Mouse (Mus musculus) heart, postnatal 0 days (tissue): ENCODE measurements around the gene Alox12b. TPM values are rescaled to one million over a fixed set of nuclear protein-coding genes. Genes with fewer than 3 reads are reported as not detected.

ENCODE experiments used
- ATAC-seq: fragments of 200-750 bp; cut with Nextera tagmentation; 2 replicates; pipeline ENCODE4 v1.8.0; 2017; ENCODE audit warnings: low read depth, moderate number of reproducible peaks, moderate library complexity; ENCODE audit not compliant: insufficient read depth
- DNase-seq: peaks from one replicate; pipeline ENCODE4 v3.0.0-alpha.2; 2016; ENCODE audit warnings: low spot score
- H3K27ac ChIP-seq: fragments of 300-500 bp; sonication (generic); 2 replicates; pipeline ENCODE4 v1.5.1; 2014; ENCODE audit warnings: low read depth, mild to moderate bottlenecking
- H3K27me3 ChIP-seq: fragments of 300-500 bp; sonication (generic); 2 replicates; pipeline ENCODE4 v1.6.1; 2014; ENCODE audit warnings: low read length, mixed read lengths; ENCODE audit not compliant: control insufficient read depth, insufficient read depth
- H3K36me3 ChIP-seq: fragments of 300-500 bp; sonication (generic); replicated peaks from 2 replicates; pipeline ENCODE4 v1.6.1; 2014; ENCODE audit warnings: low read length, mixed read lengths; ENCODE audit not compliant: control insufficient read depth, insufficient read depth
- H3K4me1 ChIP-seq: fragments of 300-500 bp; sonication (generic); 2 replicates; pipeline ENCODE4 v1.6.1; 2014; ENCODE audit warnings: antibody characterized with exemption; ENCODE audit not compliant: control insufficient read depth, insufficient read depth
- H3K4me2 ChIP-seq: fragments of 300-500 bp; sonication (generic); 2 replicates; pipeline ENCODE4 v1.6.1; 2014; ENCODE audit warnings: low read depth, mild to moderate bottlenecking, low read length, moderate library complexity
- H3K4me3 ChIP-seq: fragments of 300-500 bp; sonication (generic); 2 replicates; pipeline ENCODE4 v1.5.1; 2014; ENCODE audit warnings: low read depth, low read length
- H3K9ac ChIP-seq: fragments of 300-500 bp; sonication (generic); replicated peaks from 2 replicates; pipeline ENCODE4 v1.6.1; 2014; ENCODE audit warnings: low read depth, low read length, mixed read lengths
- H3K9me3 ChIP-seq: fragments of 300-500 bp; sonication (generic); replicated peaks from 2 replicates; pipeline ENCODE4 v1.6.1; 2016; ENCODE audit warnings: low read length; ENCODE audit not compliant: control insufficient read depth
- CTCF ChIP-seq: IDR thresholded peaks from 2 replicates; pipeline ENCODE4 v1.5.1; 2016; ENCODE audit warnings: antibody characterized with exemption, control low read depth, low read depth
- EP300 ChIP-seq: IDR thresholded peaks from 2 replicates; pipeline ENCODE4 v1.6.1; 2016; ENCODE audit warnings: antibody characterized with exemption, low read depth
- WGBS: fragments of 180-500 bp; shearing (Covaris S2); extraction: QIAGEN DNeasy Blood & Tissue Kit; methylation state at CpG from one replicate; pipeline ENCODE4 v1.1.7; 2014; 5-methylcytosine and 5-hydroxymethylcytosine counted together
- polyA plus RNA-seq: library from polyadenylated mRNA; unstranded; fragments of >200 nt; fragmentation: Nextera tagmentation; extraction: Ambion mirVana; gene quantifications from 2 replicates; pipeline ENCODE4 v1.2.1, GENCODE M21; 2015
- total RNA-seq: library from RNA; depleted of rRNA; stranded (reverse); fragments of >200 nt; gene quantifications from 2 replicates; pipeline ENCODE4 v1.2.3, GENCODE M21; 2014; ENCODE audit warnings: low replicate concordance

The Alox12b gene
- total and polyA plus RNA-seq, 2 experiments from 2014 or later: not detected

- H3K9ac ChIP-seq: no peak overlapping the region
- 75% methylated on average over 3 of the region's 3 CpGs for WGBS
- no peak overlapping the region for H3K4me3 ChIP-seq
- no peaks in the 10 kb centered on the region for H3K9me3 ChIP-seq
- DNase-seq (no peak), ATAC-seq (no peak)
- TF ChIP-seq EP300 (no peak), CTCF (no peak)
- H3K4me1 ChIP-seq: no peaks in the 10 kb centered on the region
- H3K27ac ChIP-seq: no peak overlapping the region
- H3K36me3 ChIP-seq: no peaks in the 10 kb centered on the region
- no peaks in the 10 kb centered on the region for H3K27me3 ChIP-seq
- no peak overlapping the region for H3K4me2 ChIP-seq
Observed at GRCm38 (mm10) chr11:69178525-69178924, 21.7 kb downstream of the Alox12b start.

- Histone ChIP-seq H3K36me3 (no peaks in the 10 kb centered on the region), H3K27me3 (no peaks in the 10 kb centered on the region), H3K27ac (no peak overlapping the region), H3K9ac (no peak overlapping the region), H3K4me2 (no peak overlapping the region), H3K4me3 (no peak overlapping the region), H3K9me3 (no peaks in the 10 kb centered on the region), H3K4me1 (no peaks in the 10 kb centered on the region)
- no peak for TF ChIP-seq CTCF
- no peak for TF ChIP-seq EP300
- DNase-seq (no peak), ATAC-seq (no peak)
- 33% methylated on average over 3 of the region's 3 CpGs for WGBS
Observed at GRCm38 (mm10) chr11:69179512-69179911, 22.7 kb downstream of the Alox12b start.

GRCm38 (mm10) chr11:69180120-69180519 lies 23.3 kb downstream of the Alox12b start:
- WGBS: 82% methylated on average over 4 of the region's 4 CpGs
- ATAC-seq: no peak
- no peak overlapping the region for H3K4me3 ChIP-seq
- no peaks in the 10 kb centered on the region for H3K9me3 ChIP-seq
- no peak overlapping the region for H3K9ac ChIP-seq
- no peaks in the 10 kb centered on the region for H3K36me3 ChIP-seq
- TF ChIP-seq CTCF: no peak
- TF ChIP-seq EP300: no peak
- no peak for DNase-seq
- no peaks in the 10 kb centered on the region for H3K4me1 ChIP-seq
- H3K27me3 ChIP-seq: no peaks in the 10 kb centered on the region
- H3K27ac ChIP-seq: no peak overlapping the region
- no peak overlapping the region for H3K4me2 ChIP-seq

- no peak overlapping the region for H3K9ac ChIP-seq
- no peaks in the 10 kb centered on the region for H3K27me3 ChIP-seq
- H3K9me3 ChIP-seq: no peaks in the 10 kb centered on the region
- TF ChIP-seq EP300 (no peak), CTCF (no peak)
- no peak overlapping the region for H3K4me3 ChIP-seq
- DNase-seq (no peak), ATAC-seq (no peak)
- H3K36me3 ChIP-seq: no peaks in the 10 kb centered on the region
- H3K4me2 ChIP-seq: no peak overlapping the region
- H3K27ac ChIP-seq: no peak overlapping the region
- H3K4me1 ChIP-seq: no peaks in the 10 kb centered on the region
- WGBS: 81% methylated on average over 5 of the region's 5 CpGs
Observed at GRCm38 (mm10) chr11:69185031-69185430, 28.2 kb downstream of the Alox12b start.

GRCm38 (mm10) chr11:69185936-69186335 lies 29.1 kb downstream of the Alox12b start:
- DNase-seq (no peak), ATAC-seq (no peak)
- no peak overlapping the region for H3K4me2 ChIP-seq
- no peak overlapping the region for H3K9ac ChIP-seq
- H3K4me3 ChIP-seq: no peak overlapping the region
- no peaks in the 10 kb centered on the region for H3K9me3 ChIP-seq
- H3K27me3 ChIP-seq: no peaks in the 10 kb centered on the region
- H3K27ac ChIP-seq: no peak overlapping the region
- H3K36me3 ChIP-seq: no peaks in the 10 kb centered on the region
- TF ChIP-seq CTCF (no peak), EP300 (no peak)
- H3K4me1 ChIP-seq: no peaks in the 10 kb centered on the region
- 75% methylated on average over 6 of the region's 6 CpGs for WGBS

- Histone ChIP-seq H3K9me3 (no peaks in the 10 kb centered on the region), H3K27ac (no peak overlapping the region), H3K4me1 (peaks cover 8% of the 10 kb centered on the region), H3K4me2 (no peak overlapping the region), H3K27me3 (peaks cover 14% of the 10 kb centered on the region), H3K9ac (no peak overlapping the region), H3K36me3 (no peaks in the 10 kb centered on the region), H3K4me3 (no peak overlapping the region)
- DNase-seq (peak; percentile 45), ATAC-seq (no peak)
- WGBS: 3% methylated on average over 1 of the region's 1 CpGs
- TF ChIP-seq CTCF (peak; percentile 89), EP300 (no peak)
Observed at GRCm38 (mm10) chr11:69192840-69193239, 36.1 kb downstream of the Alox12b start.
